Mouse (Mus musculus): ENCODE measurements at regions not wholly inside any gene's neighbourhood (a gene's known extent, or its start where the extent isn't known, plus 50 kb on each side); places are given as distances from the start of the nearest gene placed in this dataset.

- Histone ChIP-seq H3K4me1 (ENCODE audit: control insufficient read depth in 1 of 2, insufficient read depth in 2 of 2) (no peaks in the 10 kb centered on the region), H3K4me2 (ENCODE audit: insufficient read depth, low read depth, poor library complexity, severe bottlenecking) (no peak overlapping the region), H3K4me3 (replicated peaks in 1 of 3; ENCODE audit: low read depth in 2 of 3, low read length in 2 of 3, poor library complexity in 1 of 3) (no peak overlapping the region), H3K36me3 (replicated peaks in 1 of 2; ENCODE audit: control insufficient read depth in 1 of 2, insufficient read depth in 1 of 2, low read length in 1 of 2) (no peaks in the 10 kb centered on the region), H3K9me3 (replicated peaks; ENCODE audit: low read length) (no peaks in the 10 kb centered on the region), H3K79me2 (replicated peaks; ENCODE audit: control insufficient read depth, extremely low read depth, insufficient read depth, poor library complexity, severe bottlenecking) (no peaks in the 10 kb centered on the region), H3K27ac (ENCODE audit: insufficient read depth, low read depth) (no peak overlapping the region), H3K9ac (ENCODE audit: insufficient read depth, low read depth) (no peak overlapping the region), H3K27me3 (replicated peaks) (no peaks in the 10 kb centered on the region)
- in situ Hi-C loops (cut with MboI; ENCODE audit: low pct_ligation_motif_present, low pct_unique_long_range_greater_than_20kb, low sequenced_read_pairs): no loop called here
- dilution Hi-C loops (cut with MboI; ENCODE audit: extremely low pct_ligation_motif_present, extremely low pct_unique_long_range_greater_than_20kb, low sequenced_read_pairs): no loop called here
- DNase-seq (ENCODE audit: extremely low read depth): no peak
- no peak for TF ChIP-seq SIN3A (IDR thresholded peaks at IDR 0.05; ENCODE audit: low read length)
- no peak for TF ChIP-seq MEF2A (IDR thresholded peaks at IDR 0.05; ENCODE audit: borderline replicate concordance, low read depth, low read length)
- no peak for TF ChIP-seq USF2 (conservative IDR thresholded peaks at IDR 0.05; ENCODE audit: low read depth, low read length)
- no peak for TF ChIP-seq ZMIZ1 (IDR thresholded peaks at IDR 0.05; ENCODE audit: low read depth, low read length)
- TF ChIP-seq MAFK (IDR thresholded peaks at IDR 0.05; ENCODE audit: insufficient replicate concordance, low read length): no peak
- no peak for TF ChIP-seq ZNF384 (IDR thresholded peaks at IDR 0.05; ENCODE audit: low read depth, low read length)
- TF ChIP-seq MAX (IDR thresholded peaks at IDR 0.05; ENCODE audit: low read length): no peak
These were observed 122.3 kb upstream of the Cpsf6 start for GRCm38 (mm10) chr10:117502135-117502534.

- DNase-seq (ENCODE audit: extremely low read depth): no peak
- TF ChIP-seq PAX5 (IDR thresholded peaks at IDR 0.05; ENCODE audit: low read length) (no peak), HCFC1 (IDR thresholded peaks at IDR 0.05; ENCODE audit: low read depth, low read length) (no peak), ELF1 (IDR thresholded peaks at IDR 0.05; ENCODE audit: low read depth, low read length) (no peak), GABPA (IDR thresholded peaks at IDR 0.05; ENCODE audit: insufficient replicate concordance, low read depth, low read length) (no peak)
- dilution Hi-C loops (cut with MboI; ENCODE audit: extremely low pct_ligation_motif_present, extremely low pct_unique_long_range_greater_than_20kb, low sequenced_read_pairs) (no loop called here), in situ Hi-C loops (cut with MboI; ENCODE audit: low pct_ligation_motif_present, low pct_unique_long_range_greater_than_20kb, low sequenced_read_pairs) (no loop called here)
- Histone ChIP-seq H3K4me1 (ENCODE audit: control insufficient read depth in 1 of 2, insufficient read depth in 2 of 2) (no peaks in the 10 kb centered on the region), H3K9me3 (replicated peaks; ENCODE audit: low read length) (no peaks in the 10 kb centered on the region), H3K27ac (ENCODE audit: insufficient read depth, low read depth) (no peak overlapping the region), H3K4me3 (replicated peaks in 1 of 3; ENCODE audit: low read depth in 2 of 3, low read length in 2 of 3, poor library complexity in 1 of 3) (no peak overlapping the region), H3K27me3 (replicated peaks) (no peaks in the 10 kb centered on the region), H3K4me2 (ENCODE audit: insufficient read depth, low read depth, poor library complexity, severe bottlenecking) (no peak overlapping the region), H3K36me3 (replicated peaks in 1 of 2; ENCODE audit: control insufficient read depth in 1 of 2, insufficient read depth in 1 of 2, low read length in 1 of 2) (no peaks in the 10 kb centered on the region), H3K79me2 (replicated peaks; ENCODE audit: control insufficient read depth, extremely low read depth, insufficient read depth, poor library complexity, severe bottlenecking) (no peaks in the 10 kb centered on the region), H3K9ac (ENCODE audit: insufficient read depth, low read depth) (no peak overlapping the region)
These were observed 121.6 kb upstream of the Cpsf6 start for GRCm38 (mm10) chr10:117501426-117501825.

- Histone ChIP-seq H3K27ac (ENCODE audit: insufficient read depth, low read depth) (no peak overlapping the region), H3K27me3 (replicated peaks) (no peaks in the 10 kb centered on the region), H3K4me3 (replicated peaks in 1 of 3; ENCODE audit: low read depth in 2 of 3, low read length in 2 of 3, poor library complexity in 1 of 3) (no peak overlapping the region), H3K79me2 (replicated peaks; ENCODE audit: control insufficient read depth, extremely low read depth, insufficient read depth, poor library complexity, severe bottlenecking) (no peaks in the 10 kb centered on the region), H3K9me3 (replicated peaks; ENCODE audit: low read length) (no peaks in the 10 kb centered on the region), H3K4me1 (ENCODE audit: control insufficient read depth in 1 of 2, insufficient read depth in 2 of 2) (no peaks in the 10 kb centered on the region), H3K36me3 (replicated peaks in 1 of 2; ENCODE audit: control insufficient read depth in 1 of 2, insufficient read depth in 1 of 2, low read length in 1 of 2) (no peaks in the 10 kb centered on the region), H3K4me2 (ENCODE audit: insufficient read depth, low read depth, poor library complexity, severe bottlenecking) (no peak overlapping the region), H3K9ac (ENCODE audit: insufficient read depth, low read depth) (no peak overlapping the region)
- TF ChIP-seq SIN3A (IDR thresholded peaks at IDR 0.05; ENCODE audit: low read length): no peak
- no peak for TF ChIP-seq RCOR1 (conservative IDR thresholded peaks at IDR 0.05; ENCODE audit: low read depth, low read length)
- TF ChIP-seq MAFK (IDR thresholded peaks at IDR 0.05; ENCODE audit: insufficient replicate concordance, low read length): no peak
- TF ChIP-seq E2F4 (IDR thresholded peaks at IDR 0.05; ENCODE audit: insufficient replicate concordance, low read depth, low read length): no peak
- TF ChIP-seq NELFE (IDR thresholded peaks at IDR 0.05; ENCODE audit: low read depth, low read length): no peak
- no peak for TF ChIP-seq MYC (IDR thresholded peaks at IDR 0.05; ENCODE audit: low read depth, low read length)
- no peak for TF ChIP-seq CHD1 (IDR thresholded peaks at IDR 0.05; ENCODE audit: low read depth, low read length)
- no peak for TF ChIP-seq MAX (IDR thresholded peaks at IDR 0.05; ENCODE audit: low read length)
- TF ChIP-seq MEF2A (IDR thresholded peaks at IDR 0.05; ENCODE audit: borderline replicate concordance, low read depth, low read length): no peak
- no peak for TF ChIP-seq TBP (conservative IDR thresholded peaks at IDR 0.05; ENCODE audit: low read depth, low read length)
- no peak for DNase-seq (ENCODE audit: extremely low read depth)
- dilution Hi-C loops (cut with MboI; ENCODE audit: extremely low pct_ligation_motif_present, extremely low pct_unique_long_range_greater_than_20kb, low sequenced_read_pairs) (no loop called here), in situ Hi-C loops (cut with MboI; ENCODE audit: low pct_ligation_motif_present, low pct_unique_long_range_greater_than_20kb, low sequenced_read_pairs) (no loop called here)
These were observed 120.8 kb upstream of the Cpsf6 start for GRCm38 (mm10) chr10:117500457-117501108.

Data from CH12.LX (cell line).